Mouse (Mus musculus) midbrain, embryonic 11.5 days (tissue): ENCODE data around the gene Msi2. TPM values are rescaled to one million over a fixed set of nuclear protein-coding genes. Genes with fewer than 3 reads are reported as not detected.
A peak's percentile ranks its signal among the peaks of the same experiment; 100 is the strongest.

Source experiments
- ATAC-seq: fragments of 200-750 bp; cut with Nextera tagmentation; 2 replicates; pipeline ENCODE4 v1.8.0; 2017; ENCODE audit warnings: moderate TSS enrichment, moderate library complexity; ENCODE audit not compliant: low FRiP score
- DNase-seq: peaks from one replicate; pipeline ENCODE4 v3.0.0; 2015; ENCODE audit warnings: low spot score; ENCODE audit errors: missing footprints
- H3K27ac ChIP-seq: fragments of 300-500 bp; sonication (generic); 2 replicates; pipeline ENCODE4 v1.5.1; 2014; ENCODE audit warnings: low read depth, low read length
- H3K27me3 ChIP-seq: fragments of 300-500 bp; sonication (generic); 2 replicates; pipeline ENCODE4 v1.6.1; 2014; ENCODE audit warnings: mild to moderate bottlenecking, low read length, moderate library complexity, mixed read lengths; ENCODE audit not compliant: control insufficient read depth, insufficient read depth
- H3K36me3 ChIP-seq: fragments of 300-500 bp; sonication (generic); 2 replicates; pipeline ENCODE4 v1.6.1; 2014; ENCODE audit warnings: mild to moderate bottlenecking, low read length, moderate library complexity, mixed read lengths; ENCODE audit not compliant: control insufficient read depth, insufficient read depth
- H3K4me1 ChIP-seq: fragments of 300-500 bp; sonication (generic); 2 replicates; pipeline ENCODE4 v1.6.1; 2014; ENCODE audit warnings: low read length; ENCODE audit not compliant: control insufficient read depth, insufficient read depth
- H3K4me2 ChIP-seq: fragments of 300-500 bp; sonication (generic); 2 replicates; pipeline ENCODE4 v1.6.1; 2014; ENCODE audit warnings: mild to moderate bottlenecking, moderate library complexity
- H3K4me3 ChIP-seq: fragments of 300-500 bp; sonication (generic); 2 replicates; pipeline ENCODE4 v1.5.1; 2014; ENCODE audit warnings: low read depth, low read length
- H3K9ac ChIP-seq: fragments of 300-500 bp; sonication (generic); 2 replicates; pipeline ENCODE4 v1.6.1; 2014; ENCODE audit warnings: low read length
- H3K9me3 ChIP-seq: fragments of 300-500 bp; sonication (generic); 2 replicates; pipeline ENCODE4 v1.6.1; 2016; ENCODE audit warnings: low read length; ENCODE audit not compliant: control insufficient read depth
- WGBS: fragments of 180-500 bp; shearing (Covaris S2); extraction: QIAGEN DNeasy Blood & Tissue Kit; methylation state at CpG from one replicate; pipeline ENCODE4 v1.1.7; 2014; 5-methylcytosine and 5-hydroxymethylcytosine counted together
- polyA plus RNA-seq: library from polyadenylated mRNA; unstranded; fragments of >200 nt; fragmentation: Nextera tagmentation; extraction: Ambion mirVana; gene quantifications from 2 replicates; pipeline ENCODE4 v1.2.1, GENCODE M21; 2014

Msi2 gene
- polyA plus RNA-seq, 1 experiment from 2014 or later: 27.0 TPM

- DNase-seq (no peak), ATAC-seq (no peak)
- H3K27ac ChIP-seq: no peak overlapping the region
- H3K4me1 ChIP-seq: peaks cover 31% of the 10 kb centered on the region
- H3K27me3 ChIP-seq: no peaks in the 10 kb centered on the region
- no peaks in the 10 kb centered on the region for H3K36me3 ChIP-seq
- H3K9ac ChIP-seq: no peak overlapping the region
- H3K4me2 ChIP-seq: no peak overlapping the region
- no peaks in the 10 kb centered on the region for H3K9me3 ChIP-seq
- H3K4me3 ChIP-seq: no peak overlapping the region
- WGBS: 71% methylated on average over 5 of the region's 5 CpGs
Observed at GRCm38 (mm10) chr11:88506544-88507419, 211.5 kb downstream of the Msi2 start.

GRCm38 (mm10) chr11:88506109-88506508, 212.2 kb downstream of the Msi2 start:
- H3K36me3 ChIP-seq: no peaks in the 10 kb centered on the region
- ATAC-seq (no peak), DNase-seq (no peak)
- H3K9ac ChIP-seq: no peak overlapping the region
- no peak overlapping the region for H3K27ac ChIP-seq
- no peaks in the 10 kb centered on the region for H3K9me3 ChIP-seq
- H3K4me3 ChIP-seq: no peak overlapping the region
- H3K4me1 ChIP-seq: peaks cover 26% of the 10 kb centered on the region
- no peak overlapping the region for H3K4me2 ChIP-seq
- WGBS: 86% methylated on average over 13 of the region's 13 CpGs
- H3K27me3 ChIP-seq: no peaks in the 10 kb centered on the region

GRCm38 (mm10) chr11:88502566-88502965, 215.7 kb downstream of the Msi2 start:
- Histone ChIP-seq H3K9ac (no peak overlapping the region), H3K4me3 (no peak overlapping the region), H3K36me3 (no peaks in the 10 kb centered on the region), H3K27ac (no peak overlapping the region), H3K9me3 (no peaks in the 10 kb centered on the region), H3K27me3 (no peaks in the 10 kb centered on the region), H3K4me1 (peaks cover 22% of the 10 kb centered on the region), H3K4me2 (no peak overlapping the region)
- ATAC-seq: no peak
- DNase-seq: no peak
- 82% methylated on average over 6 of the region's 6 CpGs for WGBS

DNA sequence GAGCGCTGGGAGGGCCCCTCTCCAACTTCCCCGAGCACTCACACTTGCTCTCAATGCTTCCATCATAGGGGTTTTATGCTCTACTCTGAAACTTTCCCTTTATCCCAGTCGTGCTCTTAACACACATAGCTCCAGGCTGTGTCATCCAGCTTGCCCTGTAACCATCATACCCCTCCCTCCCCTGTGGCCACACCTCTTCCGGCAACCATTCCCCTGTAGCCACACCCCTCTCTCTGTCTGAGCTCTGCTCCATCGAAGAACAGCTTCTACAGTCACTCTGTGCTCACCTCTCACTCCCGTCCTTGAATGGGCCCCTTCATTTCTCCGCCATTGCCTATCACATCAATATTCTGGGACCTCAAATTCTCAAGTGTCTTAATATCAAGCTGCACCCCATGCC, 219.8 kb downstream of the Msi2 start:
- ATAC-seq: 0 out of 2 replicates have a peak, but pooled peaks have one; percentile 40
- 71% methylated on average over 7 of the region's 7 CpGs for WGBS
- H3K4me2 ChIP-seq: no peak overlapping the region
- peaks cover 14% of the 10 kb centered on the region; the same call in 1 of the 2 replicates for H3K4me1 ChIP-seq
- no peaks in the 10 kb centered on the region for H3K27me3 ChIP-seq
- no peak for DNase-seq
- H3K27ac ChIP-seq: no peak overlapping the region
- H3K4me3 ChIP-seq: no peak overlapping the region
- H3K36me3 ChIP-seq: no peaks in the 10 kb centered on the region
- no peaks in the 10 kb centered on the region for H3K9me3 ChIP-seq
- H3K9ac ChIP-seq: no peak overlapping the region

- DNase-seq (no peak), ATAC-seq (no peak)
- WGBS: 90% methylated on average over 5 of the region's 5 CpGs
- no peaks in the 10 kb centered on the region for H3K36me3 ChIP-seq
- no peak overlapping the region for H3K27ac ChIP-seq
- H3K9ac ChIP-seq: no peak overlapping the region
- 0 out of 2 replicates have a peak, but pooled peaks cover 8% of the 10 kb centered on the region for H3K4me1 ChIP-seq
- H3K4me2 ChIP-seq: no peak overlapping the region
- no peaks in the 10 kb centered on the region for H3K27me3 ChIP-seq
- no peaks in the 10 kb centered on the region for H3K9me3 ChIP-seq
- no peak overlapping the region for H3K4me3 ChIP-seq
Observed at GRCm38 (mm10) chr11:88496460-88496859, 221.9 kb downstream of the Msi2 start.

GRCm38 (mm10) chr11:88495759-88496158, 222.6 kb downstream of the Msi2 start:
- WGBS: 84% methylated on average over 5 of the region's 5 CpGs
- H3K4me2 ChIP-seq: no peak overlapping the region
- no peaks in the 10 kb centered on the region for H3K36me3 ChIP-seq
- H3K9ac ChIP-seq: no peak overlapping the region
- ATAC-seq (no peak), DNase-seq (no peak)
- H3K27me3 ChIP-seq: no peaks in the 10 kb centered on the region
- 0 out of 2 replicates have a peak, but pooled peaks cover 6% of the 10 kb centered on the region for H3K4me1 ChIP-seq
- H3K9me3 ChIP-seq: no peaks in the 10 kb centered on the region
- H3K27ac ChIP-seq: no peak overlapping the region
- no peak overlapping the region for H3K4me3 ChIP-seq

- Histone ChIP-seq H3K9me3 (no peaks in the 10 kb centered on the region), H3K4me2 (no peak overlapping the region), H3K9ac (no peak overlapping the region), H3K27me3 (no peaks in the 10 kb centered on the region), H3K4me1 (0 out of 2 replicates have a peak, but pooled peaks cover 6% of the 10 kb centered on the region), H3K4me3 (no peak overlapping the region), H3K36me3 (no peaks in the 10 kb centered on the region), H3K27ac (no peak overlapping the region)
- ATAC-seq (no peak), DNase-seq (no peak)
- WGBS: 88% methylated on average over 3 of the region's 3 CpGs
Observed at GRCm38 (mm10) chr11:88495018-88495417, 223.3 kb downstream of the Msi2 start.

DNA sequence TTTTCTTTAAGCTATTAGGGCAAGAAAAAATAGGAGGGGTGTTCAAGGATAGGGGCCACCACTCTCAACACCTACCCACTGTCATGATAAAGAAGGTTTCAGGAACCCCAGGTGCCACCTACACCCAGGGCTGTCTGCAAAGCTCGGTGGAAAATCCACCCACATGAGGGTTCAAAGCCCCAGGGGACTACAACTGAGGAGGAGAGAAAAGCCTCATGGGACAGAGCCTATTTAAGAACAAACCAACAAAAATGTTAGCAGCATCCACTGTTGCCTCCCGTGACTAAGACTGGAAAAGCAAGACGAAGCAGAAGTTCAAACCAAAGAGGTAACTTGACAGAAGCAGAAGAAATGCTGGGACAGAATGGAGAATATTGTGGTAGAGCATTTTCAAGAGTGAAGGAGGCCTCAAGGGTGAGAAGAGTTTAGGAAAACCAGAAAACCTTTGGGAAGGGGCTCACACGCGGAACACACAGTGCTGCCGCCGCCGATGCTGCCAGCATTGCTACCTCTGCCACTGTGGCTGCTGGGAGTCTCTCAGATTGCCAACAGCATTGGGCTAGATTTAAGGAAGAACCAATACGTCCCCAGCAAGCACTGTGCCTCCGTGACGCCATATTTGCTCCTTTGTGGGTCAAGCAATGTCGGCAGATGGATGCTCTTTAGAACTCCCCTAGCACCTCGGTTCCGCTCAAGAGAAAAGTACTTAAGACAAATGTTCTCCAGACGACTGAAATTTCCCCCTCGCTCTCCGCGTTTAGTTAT, 224.3 kb downstream of the Msi2 start:
- H3K36me3 ChIP-seq: no peaks in the 10 kb centered on the region
- no peak for ATAC-seq
- H3K9ac ChIP-seq: no peak overlapping the region
- H3K27ac ChIP-seq: no peak overlapping the region
- no peaks in the 10 kb centered on the region for H3K27me3 ChIP-seq
- no peak for DNase-seq
- H3K4me2 ChIP-seq: no peak overlapping the region
- H3K4me1 ChIP-seq: peaks cover 11% of the 10 kb centered on the region
- no peaks in the 10 kb centered on the region for H3K9me3 ChIP-seq
- WGBS: 90% methylated on average over 18 of the region's 18 CpGs
- H3K4me3 ChIP-seq: no peak overlapping the region

DNA sequence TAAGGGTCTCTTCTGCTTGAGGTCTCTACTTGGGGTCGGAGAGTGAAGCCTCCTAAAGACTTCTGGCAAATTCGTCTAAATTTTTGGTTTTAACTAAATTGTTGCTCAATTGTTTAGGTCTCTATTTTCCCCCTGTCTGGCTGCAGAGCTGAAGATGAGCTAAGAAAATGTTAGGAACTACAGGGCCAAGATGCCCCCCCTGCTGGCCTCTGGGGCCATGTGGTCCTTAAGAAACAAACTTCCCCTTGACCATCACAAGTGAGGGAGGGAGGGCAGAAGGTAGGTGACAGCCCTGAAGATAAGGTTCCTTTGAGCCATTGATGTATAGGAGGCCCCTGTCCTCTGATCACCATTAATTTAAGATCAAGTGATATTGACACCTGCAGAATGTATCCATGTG, 225.7 kb downstream of the Msi2 start:
- Histone ChIP-seq H3K4me2 (no peak overlapping the region), H3K27me3 (no peaks in the 10 kb centered on the region), H3K9ac (no peak overlapping the region), H3K36me3 (no peaks in the 10 kb centered on the region), H3K27ac (no peak overlapping the region), H3K4me3 (no peak overlapping the region), H3K9me3 (no peaks in the 10 kb centered on the region), H3K4me1 (peaks cover 14% of the 10 kb centered on the region)
- DNase-seq (no peak), ATAC-seq (no peak)
- WGBS: 86% methylated on average over 2 of the region's 2 CpGs
